Mouse (Mus musculus) liver, embryonic 16.5 days (tissue): ENCODE results near the gene Bax. TPM values are rescaled to one million over a fixed set of nuclear protein-coding genes. Genes with fewer than 3 reads are reported as not detected.

Experiments used
- ATAC-seq: fragments of 200-750 bp; cut with Nextera tagmentation; 2 replicates; pipeline ENCODE4 v1.8.0; 2017; ENCODE audit warnings: low read depth, mild to moderate bottlenecking, moderate number of reproducible peaks, moderate library complexity
- H3K27ac ChIP-seq: fragments of 300-500 bp; sonication (generic); 2 replicates; pipeline ENCODE4 v1.5.1; 2014; ENCODE audit warnings: mild to moderate bottlenecking, low read length
- H3K27me3 ChIP-seq: fragments of 300-500 bp; sonication (generic); 2 replicates; pipeline ENCODE4 v1.6.1; 2014; ENCODE audit warnings: low read depth, low read length, mixed read lengths; ENCODE audit not compliant: control insufficient read depth, insufficient read depth
- H3K36me3 ChIP-seq: fragments of 300-500 bp; sonication (generic); 2 replicates; pipeline ENCODE4 v1.6.1; 2014; ENCODE audit warnings: mild to moderate bottlenecking; ENCODE audit not compliant: control insufficient read depth, insufficient read depth
- H3K4me1 ChIP-seq: fragments of 300-500 bp; sonication (generic); 2 replicates; pipeline ENCODE4 v1.6.1; 2014; ENCODE audit warnings: low read depth, low read length, mixed read lengths; ENCODE audit not compliant: control insufficient read depth
- H3K4me2 ChIP-seq: fragments of 300-500 bp; sonication (generic); 2 replicates; pipeline ENCODE4 v1.6.1; 2014; ENCODE audit warnings: low read depth, low read length, mixed read lengths
- H3K4me3 ChIP-seq: fragments of 300-500 bp; sonication (generic); 2 replicates; pipeline ENCODE4 v1.5.1; 2014; ENCODE audit warnings: low read depth, mild to moderate bottlenecking, low read length
- H3K9ac ChIP-seq: fragments of 300-500 bp; sonication (generic); 2 replicates; pipeline ENCODE4 v1.6.1; 2014; ENCODE audit warnings: low read depth, low read length
- H3K9me3 ChIP-seq: fragments of 300-500 bp; sonication (generic); replicated peaks from 2 replicates; pipeline ENCODE4 v1.6.1; 2016; ENCODE audit warnings: low read length; ENCODE audit not compliant: control insufficient read depth
- WGBS: fragments of 180-500 bp; shearing (Covaris S2); extraction: QIAGEN DNeasy Blood & Tissue Kit; methylation state at CpG from one replicate; pipeline ENCODE4 v1.1.7; 2014; ENCODE audit not compliant: insufficient replicate concordance; 5-methylcytosine and 5-hydroxymethylcytosine counted together
- polyA plus RNA-seq: library from polyadenylated mRNA; unstranded; fragments of >200 nt; fragmentation: Nextera tagmentation; extraction: Ambion mirVana; gene quantifications from 2 replicates; pipeline ENCODE4 v1.2.1, GENCODE M21; 2015

Bax gene
- polyA plus RNA-seq, 1 experiment from 2014 or later, result 63.3 TPM

DNA sequence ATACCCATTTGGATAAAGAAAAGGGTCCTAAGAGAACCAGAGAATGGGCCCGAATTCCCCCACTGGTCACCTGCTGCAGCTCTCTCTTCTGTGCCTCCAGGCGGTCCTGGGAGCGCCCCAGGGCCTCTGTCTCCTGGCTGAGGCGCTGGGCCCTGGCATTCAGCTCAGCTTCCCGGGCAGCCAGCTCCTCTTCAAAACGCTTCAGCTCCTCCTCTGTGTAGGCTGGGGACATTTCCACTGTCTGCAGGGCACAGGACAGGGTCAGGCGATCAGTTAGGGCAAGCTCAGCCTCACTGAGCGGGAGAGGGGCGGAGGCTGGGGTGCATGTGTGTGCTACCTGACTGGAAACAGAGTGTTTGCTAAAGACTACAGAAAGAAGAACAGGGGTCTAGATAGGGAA is 27.9 kb upstream of the Bax start:
- Histone ChIP-seq H3K9ac (no peak overlapping the region), H3K27me3 (no peaks in the 10 kb centered on the region), H3K27ac (no peak overlapping the region), H3K9me3 (no peaks in the 10 kb centered on the region), H3K4me3 (no peak overlapping the region), H3K4me2 (no peak overlapping the region), H3K36me3 (peaks cover 53% of the 10 kb centered on the region), H3K4me1 (peaks cover 25% of the 10 kb centered on the region)
- no peak for ATAC-seq
- 82% methylated on average over 9 of the region's 9 CpGs for WGBS

DNA sequence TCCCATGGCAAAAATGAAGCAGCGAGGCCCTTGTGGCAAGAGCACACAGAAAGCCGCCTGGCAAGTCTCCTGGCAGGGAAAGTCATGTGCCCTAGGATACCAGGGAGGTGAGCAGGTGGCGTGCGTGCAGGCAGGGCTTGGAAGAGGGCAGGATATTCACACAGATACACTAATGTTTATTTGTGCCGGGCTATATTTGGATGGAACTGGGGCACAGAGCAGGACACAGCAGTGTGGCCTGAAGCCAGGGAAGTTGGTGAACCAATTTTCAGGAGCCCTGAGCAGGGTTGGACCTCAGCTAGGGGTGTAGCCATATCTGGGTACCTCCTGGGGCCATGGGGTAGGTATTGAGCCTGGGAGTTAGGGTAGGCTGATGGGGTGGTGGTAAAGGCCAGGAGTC is 26.3 kb upstream of the Bax start:
- no peak overlapping the region for H3K27ac ChIP-seq
- peaks cover 45% of the 10 kb centered on the region for H3K36me3 ChIP-seq
- no peak overlapping the region for H3K4me3 ChIP-seq
- H3K27me3 ChIP-seq, result no peaks in the 10 kb centered on the region
- WGBS, result 79% methylated on average over 5 of the region's 5 CpGs
- H3K4me2 ChIP-seq, result no peak overlapping the region
- peaks cover 37% of the 10 kb centered on the region for H3K4me1 ChIP-seq
- no peak for ATAC-seq
- no peak overlapping the region for H3K9ac ChIP-seq
- no peaks in the 10 kb centered on the region for H3K9me3 ChIP-seq

DNA sequence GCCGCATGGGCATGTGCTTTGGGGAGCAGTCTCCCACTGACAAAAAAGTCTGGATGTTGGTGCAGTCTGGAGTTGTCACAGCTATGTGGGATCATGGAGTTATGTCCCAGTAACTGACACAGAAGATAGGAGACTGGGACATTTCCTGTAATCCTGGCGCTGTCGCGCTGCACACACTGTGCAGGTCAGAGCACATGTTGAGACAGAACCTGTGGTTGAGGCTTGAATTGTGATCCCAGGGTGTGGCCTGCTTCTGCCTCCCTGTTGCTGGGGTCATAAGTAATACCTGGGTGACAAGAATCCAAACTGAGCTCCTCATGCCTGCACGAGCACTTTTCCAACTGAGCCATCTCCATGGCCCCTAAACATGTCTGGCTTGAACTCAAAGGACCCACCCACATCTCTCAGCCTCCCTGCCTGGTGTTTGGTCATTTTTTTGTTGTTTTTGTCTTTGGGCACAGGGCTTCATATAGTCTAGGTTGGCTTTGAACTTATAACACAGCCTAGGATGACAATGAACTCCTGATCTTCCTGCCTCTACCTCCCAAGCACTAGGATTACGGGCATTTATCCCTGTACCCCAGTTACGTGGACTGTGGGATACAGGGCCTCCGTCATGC is 25.6 kb upstream of the Bax start:
- H3K4me1 ChIP-seq, result peaks cover 37% of the 10 kb centered on the region
- WGBS, result 87% methylated on average over 8 of the region's 8 CpGs
- no peak overlapping the region for H3K4me2 ChIP-seq
- H3K27me3 ChIP-seq, result no peaks in the 10 kb centered on the region
- no peaks in the 10 kb centered on the region for H3K9me3 ChIP-seq
- peak overlapping the region; percentile 33; the same call in 1 of the 2 replicates for H3K27ac ChIP-seq
- peaks cover 39% of the 10 kb centered on the region for H3K36me3 ChIP-seq
- H3K4me3 ChIP-seq, result no peak overlapping the region
- no peak overlapping the region for H3K9ac ChIP-seq
- ATAC-seq, result no peak

DNA sequence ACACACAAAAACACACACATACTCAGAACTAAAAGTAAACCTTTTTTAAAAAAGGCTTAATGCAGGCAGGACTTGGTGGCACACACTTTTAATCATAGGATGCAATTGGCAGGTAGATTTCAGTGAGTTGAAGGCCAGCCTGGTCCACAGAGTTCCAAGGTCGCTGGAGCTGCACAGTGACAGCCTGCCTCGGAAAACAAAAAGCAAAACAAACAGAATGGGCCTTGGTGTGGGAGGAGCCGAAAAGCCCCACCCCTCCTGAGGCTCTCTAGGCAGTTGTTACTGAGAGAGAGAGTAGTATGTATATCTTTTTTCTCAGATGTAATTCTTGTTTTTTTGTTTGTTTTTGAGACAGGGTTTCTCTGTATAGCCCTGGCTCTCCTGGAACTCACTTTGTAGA is 24.6 kb upstream of the Bax start:
- no peaks in the 10 kb centered on the region for H3K9me3 ChIP-seq
- WGBS, result 12% methylated on average over 3 of the region's 3 CpGs
- no peak overlapping the region for H3K4me3 ChIP-seq
- H3K4me2 ChIP-seq, result peak overlapping the region; percentile 35; the same call in 1 of the 2 replicates
- peaks cover 33% of the 10 kb centered on the region for H3K36me3 ChIP-seq
- H3K9ac ChIP-seq, result no peak overlapping the region
- peak overlapping the region; percentile 69 for H3K27ac ChIP-seq
- H3K27me3 ChIP-seq, result no peaks in the 10 kb centered on the region
- ATAC-seq, result peak; percentile 73
- peaks cover 44% of the 10 kb centered on the region for H3K4me1 ChIP-seq

DNA sequence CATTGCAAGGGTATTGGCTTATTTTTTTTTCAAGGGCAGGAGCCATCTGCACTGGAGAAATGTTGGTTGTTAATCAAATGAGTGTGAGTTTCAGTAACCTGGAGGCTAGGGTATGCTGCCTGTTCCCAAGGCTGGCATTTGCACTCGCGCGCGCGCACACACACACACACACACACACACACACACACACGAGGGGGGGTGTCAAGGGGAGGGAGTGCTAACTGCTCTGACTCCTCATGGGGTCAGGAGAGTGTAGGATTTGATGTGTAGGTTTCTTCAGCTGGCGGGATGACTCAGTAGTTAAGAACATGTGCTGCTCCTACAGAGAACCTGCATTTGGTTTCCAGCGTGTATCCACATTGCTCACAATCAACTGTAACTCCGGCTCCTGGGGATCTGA is 24.1 kb upstream of the Bax start:
- no peak overlapping the region for H3K4me3 ChIP-seq
- 53% methylated on average over 9 of the region's 9 CpGs for WGBS

DNA sequence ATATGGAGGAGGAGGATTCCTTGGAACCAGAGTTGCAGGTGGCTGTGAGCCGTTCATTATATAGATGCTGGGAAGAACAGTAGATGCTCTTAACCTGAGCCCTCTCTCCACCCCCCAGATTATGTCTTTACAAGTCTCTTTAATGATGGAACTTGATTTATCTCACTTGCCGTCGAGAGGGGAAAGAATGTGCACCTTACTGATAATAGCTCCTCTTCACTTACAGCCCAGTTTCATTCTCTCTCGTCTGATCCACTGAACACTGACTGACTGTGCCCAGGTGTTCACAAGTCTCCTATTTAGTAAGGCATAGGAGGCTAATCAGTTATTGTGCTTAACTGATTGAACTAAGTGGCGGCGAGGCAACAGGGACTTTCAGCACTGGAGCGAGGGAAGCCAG is 22.9 kb upstream of the Bax start:
- H3K4me1 ChIP-seq, result peaks cover 48% of the 10 kb centered on the region
- H3K27ac ChIP-seq, result 0 out of 2 replicates have a peak overlapping the region, but pooled peaks have one; percentile 15
- H3K36me3 ChIP-seq, result peaks cover 22% of the 10 kb centered on the region
- ATAC-seq, result no peak
- H3K9me3 ChIP-seq, result no peaks in the 10 kb centered on the region
- H3K9ac ChIP-seq, result 0 out of 2 replicates have a peak overlapping the region, but pooled peaks have one; percentile 6
- no peaks in the 10 kb centered on the region for H3K27me3 ChIP-seq
- H3K4me3 ChIP-seq, result no peak overlapping the region
- 31% methylated on average over 7 of the region's 7 CpGs for WGBS
- peak overlapping the region; percentile 15; the same call in 1 of the 2 replicates for H3K4me2 ChIP-seq

More for the DNA sequence above, 24.1 kb upstream of the Bax start:
- Histone ChIP-seq H3K4me1 (peaks cover 48% of the 10 kb centered on the region), H3K9ac (no peak overlapping the region), H3K36me3 (peaks cover 33% of the 10 kb centered on the region), H3K27ac (peak overlapping the region; percentile 69), H3K9me3 (no peaks in the 10 kb centered on the region), H3K4me2 (peak overlapping the region; percentile 35; the same call in 1 of the 2 replicates), H3K27me3 (no peaks in the 10 kb centered on the region)
- no peak; the same call in 1 of the 2 replicates for ATAC-seq

DNA sequence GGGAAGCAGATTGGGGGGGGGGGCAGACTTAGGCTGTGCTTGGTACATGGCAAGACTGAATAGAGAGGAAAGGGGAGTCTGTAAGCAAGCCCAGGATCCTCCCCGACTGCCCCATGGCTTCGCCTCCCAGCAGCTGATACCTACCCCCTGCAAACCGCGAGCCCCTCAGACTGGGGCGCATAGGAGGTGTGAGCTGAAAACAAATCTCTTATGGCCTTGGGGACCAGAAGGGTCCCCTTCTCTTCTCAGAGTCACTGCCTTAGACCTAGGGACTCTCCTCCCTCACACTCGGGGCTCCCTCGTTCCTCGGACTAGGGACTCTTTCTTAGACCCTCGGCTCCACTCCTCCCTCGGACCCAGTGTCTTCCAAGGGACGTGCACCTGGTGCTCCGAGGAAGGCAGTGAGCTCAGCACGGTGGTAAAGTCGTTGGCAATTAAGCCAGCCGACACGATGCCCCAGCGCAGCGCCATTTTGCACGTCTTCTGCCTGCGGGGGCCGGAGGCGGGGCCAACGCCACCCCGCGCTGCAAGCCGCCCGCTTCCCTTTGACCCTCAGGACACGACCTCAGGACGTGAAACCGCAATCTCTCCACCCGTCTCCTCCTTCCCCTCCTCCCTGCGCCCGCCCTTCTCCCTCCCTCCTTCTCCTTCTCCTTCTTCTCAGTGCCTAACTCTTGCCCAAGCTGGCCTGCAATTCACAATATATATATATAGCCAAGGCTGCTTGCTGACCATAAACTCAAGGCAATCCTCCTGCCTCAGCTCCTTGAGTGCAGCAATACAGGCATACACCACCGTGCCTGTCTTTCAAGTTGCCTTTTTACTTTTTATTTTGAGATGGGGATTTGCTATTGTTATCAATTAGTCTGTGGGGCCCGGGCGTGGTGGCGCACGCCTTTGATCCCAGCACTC is 21.9 kb upstream of the Bax start, which contains the start of gene Dhdh:
TSS of gene Dhdh (minus strand) at position 513 of the 912 bp plus-strand sequence.
- Histone ChIP-seq H3K4me2 (peak within 1 kb of the TSS; percentile 36), H3K27me3 (no peaks in the 10 kb centered on the region), H3K9me3 (no peaks in the 10 kb centered on the region), H3K4me3 (peak within 1 kb of the TSS; percentile 63), H3K9ac (peak within 1 kb of the TSS; percentile 58), H3K4me1 (peaks cover 48% of the 10 kb centered on the region), H3K27ac (peak within 1 kb of the TSS; percentile 69), H3K36me3 (peaks cover 11% of the 10 kb centered on the region)
- WGBS, result 5% methylated on average over 38 of the region's 38 CpGs
- ATAC-seq, result peak; percentile 61

DNA sequence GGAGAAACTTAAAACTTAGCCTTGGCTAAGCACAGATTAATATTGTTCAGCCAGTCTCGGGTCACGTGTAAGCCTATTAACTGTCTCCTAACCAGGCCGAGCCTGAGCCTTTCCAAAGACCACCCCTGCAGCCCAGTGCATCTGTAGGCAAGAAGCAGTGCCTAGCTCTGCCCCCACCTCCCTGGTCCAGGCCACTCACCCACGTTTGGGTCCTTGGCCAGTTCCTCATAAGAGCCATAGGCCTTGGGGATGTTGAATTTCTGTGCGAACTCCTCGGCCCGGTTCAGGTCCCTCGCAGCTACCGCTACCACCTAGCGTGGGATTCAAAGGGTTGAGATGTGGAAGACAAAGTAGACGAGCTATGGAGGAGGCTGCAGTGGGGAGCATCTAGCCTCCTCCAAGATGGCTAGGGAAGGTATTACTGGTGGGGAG is 21.2 kb upstream of the Bax start:
- Histone ChIP-seq H3K36me3 (peaks cover 5% of the 10 kb centered on the region; the same call in 1 of the 2 replicates), H3K4me1 (peaks cover 48% of the 10 kb centered on the region), H3K27me3 (no peaks in the 10 kb centered on the region), H3K9ac (peak overlapping the region; percentile 58), H3K27ac (no peak overlapping the region), H3K4me2 (peak overlapping the region; percentile 36), H3K4me3 (peak overlapping the region; percentile 63), H3K9me3 (no peaks in the 10 kb centered on the region)
- WGBS, result 52% methylated on average over 11 of the region's 11 CpGs
- no peak for ATAC-seq
